Mouse (Mus musculus) liver (tissue): ENCODE results near the gene Bcl3.
"Not testable (repeated sequence)": the region's sequence is repeated elsewhere in the genome, so short reads cannot be mapped to it uniquely, and the experiment has no call there.

Experiments
- DNase-seq: peaks from one replicate; pipeline ENCODE4 v3.0.0-alpha.2; 2020; ENCODE audit warnings: mixed read lengths

Gene Bcl3

DNA sequence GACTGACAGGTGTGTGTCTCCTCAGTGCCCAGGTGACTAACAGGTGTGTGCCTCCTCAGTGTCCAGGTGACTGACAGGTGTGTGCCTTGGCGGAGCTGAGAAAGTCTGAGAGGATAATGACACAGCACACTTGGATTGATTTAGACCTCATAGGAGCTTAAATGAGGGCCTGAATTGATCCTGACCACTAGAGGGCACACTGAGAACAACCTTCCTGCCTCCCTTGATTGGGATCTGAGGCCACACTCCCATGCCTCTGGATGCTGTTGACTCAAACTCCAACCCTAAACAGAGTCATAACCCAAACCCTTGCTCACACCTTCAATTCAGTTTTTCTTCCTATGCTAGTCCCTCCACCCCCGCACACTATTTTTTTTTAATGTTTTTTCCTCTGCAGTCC, 21.8 kb downstream of the Bcl3 start:
- DNase-seq, result peak; percentile 43

GRCm38 (mm10) chr7:19796697-19797588, 25.6 kb downstream of the Bcl3 start, which contains the start of gene Cblc:
TSS of gene Cblc (minus strand) at chr7:19796809.
- peak; percentile 74 for DNase-seq

- DNase-seq, result no peak
Observed at GRCm38 (mm10) chr7:19796254-19796653, 26.3 kb downstream of the Bcl3 start.

DNA sequence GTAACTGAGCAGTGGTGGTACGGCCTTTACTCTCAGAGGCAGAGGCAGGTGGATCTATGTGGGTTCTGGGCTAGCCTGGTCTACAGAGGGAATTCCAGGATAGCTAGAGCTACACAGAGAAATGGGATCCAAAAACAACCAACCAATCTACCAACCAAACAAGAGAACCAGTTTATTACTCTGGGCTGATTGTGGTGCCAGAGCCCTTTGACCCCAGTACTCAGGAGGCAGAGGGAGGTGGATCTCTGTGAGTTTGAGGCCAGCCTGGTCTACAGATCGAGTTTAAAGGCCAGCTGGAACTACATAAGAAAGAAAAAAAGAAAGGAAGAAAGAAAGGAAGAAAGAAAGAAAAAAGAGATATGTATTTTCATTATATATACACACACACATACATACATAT, 27.3 kb downstream of the Bcl3 start:
- DNase-seq, result no peak

DNA sequence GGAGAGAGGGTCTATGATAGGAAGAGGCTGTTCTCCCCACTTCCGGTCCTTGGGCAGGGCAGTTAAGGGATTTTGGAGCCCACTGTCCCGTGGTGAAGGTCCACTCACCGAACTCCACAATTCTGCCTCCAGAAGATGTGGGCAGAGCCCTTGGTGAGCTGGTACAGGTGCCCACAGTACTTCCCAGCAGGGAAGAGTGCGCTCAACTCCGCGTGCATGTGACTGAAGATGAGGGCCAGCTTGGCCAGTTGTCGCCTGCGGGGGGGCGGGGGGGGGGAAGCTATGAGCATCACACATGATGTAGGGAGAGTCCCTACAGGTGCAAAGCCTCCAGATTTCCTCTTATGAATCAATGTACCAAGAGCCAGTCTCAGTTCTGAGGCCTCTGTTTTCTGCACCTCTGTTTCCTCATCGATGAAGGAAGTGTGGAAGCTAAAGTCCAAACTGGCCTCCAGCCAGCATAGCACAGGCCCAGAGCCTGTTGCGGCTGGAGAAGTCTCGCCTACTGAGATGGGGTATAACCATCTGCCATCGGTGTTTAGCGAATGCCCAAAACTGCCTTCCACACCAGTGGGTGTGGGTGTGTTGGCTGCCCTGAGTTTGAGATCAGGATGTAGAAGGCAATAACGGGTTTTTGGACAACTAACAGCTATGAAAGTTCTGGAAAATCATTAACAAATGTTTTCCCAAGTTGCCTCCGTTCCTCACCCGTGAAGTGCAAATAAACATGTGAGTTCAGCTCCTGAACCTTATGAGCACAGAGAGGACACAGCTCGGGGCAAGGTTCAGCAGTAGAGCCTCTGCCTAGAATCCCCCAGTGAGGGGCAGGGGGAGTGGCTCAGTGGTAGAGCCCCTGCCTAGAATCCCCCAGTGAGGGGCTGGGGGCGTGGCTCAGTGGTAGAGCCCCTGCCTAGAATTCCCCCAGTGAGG, 29.6 kb downstream of the Bcl3 start:
- no peak for DNase-seq

DNA sequence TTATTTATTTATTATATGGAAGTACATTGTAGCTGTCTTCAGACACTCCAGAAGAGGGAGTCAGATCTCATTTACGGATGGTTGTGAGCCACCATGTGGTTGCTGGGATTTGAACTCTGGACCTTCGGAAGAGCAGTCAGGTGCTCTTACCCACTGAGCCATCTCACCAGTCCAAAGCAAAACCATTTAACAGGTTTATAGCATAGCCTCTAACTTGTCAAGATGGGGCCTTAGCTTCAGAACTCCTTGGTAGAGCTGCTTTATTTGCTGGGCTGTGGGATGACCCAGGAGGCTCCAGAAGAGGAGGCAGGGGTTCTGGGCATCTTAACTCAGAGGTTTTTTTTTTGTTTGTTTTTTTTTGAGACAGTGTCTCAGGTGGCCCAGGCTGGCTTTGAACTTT, 31.1 kb downstream of the Bcl3 start:
- DNase-seq, result not testable (repeated sequence)

- peak; percentile 88 for DNase-seq
Observed at GRCm38 (mm10) chr7:19789904-19790347, 32.6 kb downstream of the Bcl3 start.

DNA sequence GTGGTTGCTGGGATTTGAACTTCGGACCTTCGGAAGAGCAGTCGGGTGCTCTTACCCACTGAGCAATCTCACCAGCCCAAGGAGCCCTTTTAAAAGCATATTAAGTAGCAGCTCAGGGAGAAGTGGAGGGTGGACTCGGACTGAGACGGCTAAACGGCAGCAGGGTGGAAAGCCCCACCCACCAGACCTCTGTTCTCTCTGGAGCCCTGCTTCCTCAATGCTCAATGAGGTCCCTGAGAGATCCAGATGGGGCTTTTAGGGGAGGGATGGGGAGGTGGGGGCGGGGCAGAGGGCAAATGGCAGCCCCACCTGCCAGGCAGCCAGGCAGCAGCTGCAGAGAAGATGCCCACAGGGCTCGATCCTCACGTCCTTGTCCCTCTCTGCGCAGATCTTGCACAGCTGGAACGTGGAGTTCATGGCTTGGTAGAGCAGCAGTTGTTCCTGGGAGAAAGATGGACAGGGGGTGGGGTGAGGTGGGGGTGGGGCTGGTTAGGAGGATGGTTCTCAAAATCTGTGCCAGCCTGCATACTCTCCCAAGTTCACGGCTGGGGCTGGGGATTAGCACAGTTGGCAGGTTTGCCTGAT, 36.6 kb downstream of the Bcl3 start:
- no peak for DNase-seq

DNA sequence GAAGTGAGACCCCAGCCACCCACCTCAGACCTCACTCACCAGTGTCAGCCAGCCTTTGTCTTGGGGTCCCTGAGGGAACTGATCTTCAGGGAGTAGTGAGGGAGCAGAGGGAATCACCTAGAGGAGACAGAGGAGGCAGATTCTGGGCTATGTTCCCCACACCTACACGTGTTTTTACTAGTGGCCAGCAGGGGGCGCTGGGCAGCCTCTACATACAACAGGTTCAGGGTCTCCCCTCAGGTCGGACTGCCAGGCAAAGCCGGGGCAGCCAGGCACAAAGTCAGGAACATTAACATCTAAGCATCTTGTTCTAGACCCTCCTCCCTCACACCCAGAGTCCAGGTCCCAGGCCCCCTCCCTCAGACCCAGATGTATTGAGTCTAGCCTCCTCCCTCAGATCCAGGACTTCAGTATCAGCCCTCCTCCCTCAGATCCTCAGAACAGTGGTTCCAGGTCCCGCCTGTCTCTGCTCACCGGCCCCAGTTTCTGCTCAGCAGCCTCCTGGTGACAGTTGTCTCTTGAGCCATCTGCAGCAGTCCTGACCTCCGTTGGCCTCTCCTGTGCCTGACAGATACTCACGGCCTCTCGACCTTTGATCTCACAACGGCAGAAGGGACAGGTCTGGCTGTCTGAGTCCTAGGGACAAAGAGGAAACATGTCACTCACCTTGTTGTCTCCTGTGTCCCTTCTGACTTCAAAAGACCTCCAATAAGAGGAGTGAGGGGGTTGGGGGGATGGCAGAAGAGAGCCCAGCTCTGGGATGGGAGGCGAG, 37.6 kb downstream of the Bcl3 start:
- peak; percentile 38 for DNase-seq

GRCm38 (mm10) chr7:19783630-19784029, 38.9 kb downstream of the Bcl3 start:
- DNase-seq, result no peak

GRCm38 (mm10) chr7:19782645-19783044, 39.9 kb downstream of the Bcl3 start:
- no peak for DNase-seq

GRCm38 (mm10) chr7:19781741-19782140, 40.8 kb downstream of the Bcl3 start:
- DNase-seq, result no peak

GRCm38 (mm10) chr7:19779903-19780302, 42.7 kb downstream of the Bcl3 start:
- no peak for DNase-seq

DNA sequence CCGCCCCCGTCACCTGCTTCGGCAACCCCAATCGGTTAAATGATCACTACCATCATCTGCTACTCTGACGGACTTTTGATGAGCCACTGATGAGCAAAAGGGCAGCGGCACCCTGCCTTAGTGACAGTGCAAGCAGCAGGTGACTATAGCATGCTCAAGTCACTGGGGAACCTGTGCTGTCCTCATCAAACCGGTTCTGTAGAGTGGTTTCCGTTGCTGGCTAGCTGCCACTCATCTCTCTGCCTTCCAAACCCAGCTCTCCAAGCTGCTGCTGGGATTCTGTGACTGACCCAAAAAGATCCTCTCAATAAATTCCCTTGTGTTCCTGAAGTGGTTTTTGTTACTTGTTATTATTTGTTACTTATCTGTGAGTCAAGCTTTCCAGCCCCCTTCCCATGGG, 43.9 kb downstream of the Bcl3 start:
- DNase-seq, result no peak

- no peak for DNase-seq
Observed at GRCm38 (mm10) chr7:19777049-19777723, 45.4 kb downstream of the Bcl3 start.

GRCm38 (mm10) chr7:19771682-19772081, 50.9 kb downstream of the Bcl3 start:
- no peak for DNase-seq

- DNase-seq, result no peak
Observed at GRCm38 (mm10) chr7:19770984-19771391, 51.6 kb downstream of the Bcl3 start, which contains the start of gene Bcam. TSS of gene Bcam (minus strand) at chr7:19771016.

GRCm38 (mm10) chr7:19770375-19770754, 52.2 kb downstream of the Bcl3 start:
- DNase-seq, result peak; percentile 85

- DNase-seq, result no peak
Observed at GRCm38 (mm10) chr7:19769434-19770374, 52.9 kb downstream of the Bcl3 start.

- DNase-seq, result no peak
Observed at GRCm38 (mm10) chr7:19769001-19769400, 53.6 kb downstream of the Bcl3 start.
